Mouse (Mus musculus) embryo, embryonic 9.5 days (tissue): ENCODE results near the gene Gm14226.
A peak's percentile ranks its signal among the peaks of the same experiment; 100 is the strongest.
"Not testable (repeated sequence)": the region's sequence is repeated elsewhere in the genome, so short reads cannot be mapped to it uniquely, and the experiment has no call there.

Experiments used
- DNase-seq: peaks from one replicate; pipeline ENCODE4 v3.0.0-alpha.2; 2017; ENCODE audit errors: extremely low spot score

Gene Gm14226

DNA sequence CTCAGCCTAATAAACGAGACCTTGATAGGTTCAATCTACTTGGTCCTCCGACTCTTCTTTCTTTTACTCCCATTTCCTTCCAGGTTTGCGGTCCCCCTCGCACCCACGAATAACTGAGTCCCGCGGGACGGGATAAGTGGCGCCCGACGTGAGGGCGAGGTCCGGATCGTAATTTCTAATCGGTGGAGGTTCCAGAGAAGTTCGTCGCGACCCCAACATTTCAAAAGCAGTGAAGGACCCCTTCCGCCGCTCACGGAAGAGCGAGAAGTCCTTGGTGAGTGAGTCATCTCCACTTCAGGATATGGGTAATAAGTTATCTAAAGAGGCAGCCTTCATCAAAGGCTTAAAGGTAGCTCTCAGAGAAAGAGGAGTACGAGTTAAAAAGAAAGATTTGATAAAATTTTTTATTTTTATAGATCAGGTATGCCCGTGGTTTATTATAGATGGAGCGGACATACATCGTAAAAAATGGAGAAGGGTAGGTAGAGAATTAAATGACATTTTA is at the start of gene Gm14226:
Gene Gm14226, plus strand, starts transcription at position 16 of the 505 bp plus-strand sequence.
- DNase-seq, result peak; percentile 33

DNA sequence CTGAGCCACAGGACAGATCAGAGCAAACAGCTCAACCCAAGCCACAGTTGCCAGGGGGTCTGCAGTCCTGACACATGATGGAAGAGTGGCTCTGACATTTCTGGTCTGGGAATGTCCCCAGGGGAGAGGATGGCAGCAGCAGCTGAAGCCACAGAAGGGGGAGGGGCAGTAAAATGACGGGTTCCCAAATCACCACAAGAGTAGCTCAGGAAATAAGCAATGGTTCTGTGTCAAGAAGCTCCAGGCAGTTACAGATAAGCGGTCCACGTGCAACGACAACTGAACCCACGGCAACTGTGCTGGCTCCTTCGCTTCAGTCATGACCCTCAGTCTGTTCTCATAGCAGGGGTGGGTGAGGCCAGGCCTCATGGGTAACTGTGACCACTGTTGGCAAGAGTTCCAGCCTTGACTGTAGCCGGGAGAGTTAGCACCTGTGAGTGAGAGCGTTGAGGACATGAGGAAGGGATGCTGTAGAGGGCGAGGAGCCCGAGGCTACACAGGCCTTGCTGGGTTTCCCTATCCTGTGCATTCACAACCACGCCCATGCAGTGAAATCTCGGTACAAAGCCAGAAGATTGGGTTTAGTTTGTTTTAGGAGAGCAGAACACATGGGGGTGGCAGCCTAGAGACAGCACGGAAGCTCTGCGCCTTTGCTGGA is 48.2 kb upstream of the Gm14226 start:
- DNase-seq, result not testable (repeated sequence)

DNA sequence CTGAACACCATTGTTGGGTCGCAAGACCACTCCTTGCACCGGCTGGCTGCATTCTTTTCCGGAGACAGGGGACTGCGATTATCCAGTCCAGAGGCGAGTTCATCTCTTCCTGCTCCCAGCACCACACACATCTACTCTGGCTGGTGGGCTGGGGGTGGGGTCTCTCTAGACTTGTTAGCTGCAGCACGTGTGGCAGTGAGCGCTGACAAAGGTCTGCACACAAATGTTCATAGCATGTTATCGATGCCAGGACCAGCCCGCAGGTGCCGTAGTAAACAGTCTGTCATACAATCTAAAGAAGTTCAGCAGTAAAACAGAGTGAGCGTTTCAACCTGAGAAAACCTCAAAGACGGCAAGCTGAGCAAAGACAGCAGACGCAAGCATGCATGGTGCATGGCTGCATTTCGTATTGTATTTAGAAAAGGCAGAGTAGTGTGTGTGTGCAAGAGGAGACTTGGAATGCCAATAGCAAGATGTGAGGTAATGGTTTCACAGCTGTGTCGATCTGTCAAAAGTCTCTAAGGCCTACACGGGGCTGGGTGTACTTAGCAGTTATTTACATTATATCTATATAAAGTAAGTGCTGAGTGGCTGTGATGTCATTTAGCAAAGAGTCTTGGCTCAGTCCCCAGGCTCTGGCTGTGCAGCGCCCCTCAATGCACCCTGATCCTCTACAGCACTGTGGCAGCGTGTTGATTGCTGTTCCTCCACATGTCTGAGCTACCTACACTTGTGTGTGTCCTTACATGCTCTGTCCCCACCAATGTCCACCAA is 46.0 kb upstream of the Gm14226 start:
- DNase-seq, result no peak

DNA sequence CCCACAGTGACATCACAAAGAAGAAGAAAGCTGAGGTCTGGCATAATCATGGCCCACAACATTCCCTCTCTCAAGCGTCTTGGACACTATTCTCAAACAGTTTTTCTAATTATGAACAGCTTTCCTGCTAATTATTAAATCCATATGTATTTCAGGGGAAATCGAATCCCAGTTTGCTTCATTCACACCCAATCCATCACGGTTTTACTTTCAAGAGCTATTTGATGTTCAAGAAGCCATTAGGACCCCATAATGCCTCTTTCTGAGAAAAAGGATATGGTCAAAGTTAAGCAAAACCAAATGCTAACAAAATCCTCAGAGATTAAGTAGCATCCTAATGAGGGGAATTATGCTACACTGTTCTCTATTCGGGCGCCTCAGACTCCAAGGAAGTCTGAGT is 45.1 kb upstream of the Gm14226 start:
- no peak for DNase-seq

DNA sequence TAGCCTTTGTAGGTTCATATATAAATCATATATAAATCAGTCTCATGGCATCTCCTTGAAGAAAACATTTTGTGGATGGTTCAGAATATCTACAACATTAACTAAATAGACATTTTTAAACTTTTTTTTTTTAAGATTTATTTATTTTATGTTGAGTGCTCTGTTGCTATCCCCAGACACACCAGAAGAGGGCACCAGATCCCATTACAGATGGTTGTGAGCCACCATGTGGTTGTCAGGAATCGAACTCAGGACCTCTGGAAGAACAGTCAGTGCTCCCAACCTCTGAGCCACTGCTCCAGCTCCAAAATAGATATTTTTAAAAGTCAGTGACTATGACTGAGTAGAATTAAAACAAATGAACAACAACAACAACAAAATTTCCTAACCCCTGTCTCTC is 31.5 kb upstream of the Gm14226 start:
- DNase-seq, result no peak

DNA sequence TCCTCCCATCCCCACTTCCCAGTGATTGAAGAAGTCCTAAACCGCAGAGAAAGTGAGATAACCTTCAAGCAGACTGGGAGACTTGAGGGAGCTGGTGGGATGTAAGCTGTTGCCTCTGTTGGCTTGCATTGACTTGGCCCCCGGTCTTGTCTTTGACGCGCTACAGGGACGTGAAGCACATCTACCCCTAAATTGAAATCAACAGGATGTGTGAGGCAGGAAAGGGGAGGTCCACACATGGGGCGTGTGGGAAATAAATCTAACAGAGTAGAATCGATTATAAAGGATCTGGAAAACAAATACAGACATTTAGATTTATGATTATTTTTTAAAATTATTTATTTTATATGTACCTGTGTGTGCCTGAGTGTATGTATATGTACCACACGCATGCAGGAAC is 26.7 kb upstream of the Gm14226 start:
- no peak for DNase-seq

DNA sequence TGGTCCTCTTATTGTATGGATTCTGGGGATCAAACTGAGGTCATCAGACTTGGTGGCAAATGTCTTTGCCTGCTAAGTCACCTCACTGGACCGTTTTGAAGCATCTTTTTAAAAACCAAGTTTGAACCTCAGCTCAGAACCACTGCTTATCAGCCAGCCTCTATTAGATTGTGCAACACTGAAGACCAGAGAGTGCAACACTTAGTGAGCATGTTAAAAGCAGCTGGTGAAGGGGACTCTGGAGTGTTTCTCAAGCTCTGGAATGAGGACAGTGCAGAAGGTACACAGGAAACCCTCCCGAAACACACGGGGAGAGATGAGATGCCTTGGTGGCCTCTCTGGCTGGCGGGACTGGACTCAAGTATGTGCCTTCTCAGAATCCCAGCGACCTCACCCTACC is 26.0 kb upstream of the Gm14226 start:
- no peak for DNase-seq

DNA sequence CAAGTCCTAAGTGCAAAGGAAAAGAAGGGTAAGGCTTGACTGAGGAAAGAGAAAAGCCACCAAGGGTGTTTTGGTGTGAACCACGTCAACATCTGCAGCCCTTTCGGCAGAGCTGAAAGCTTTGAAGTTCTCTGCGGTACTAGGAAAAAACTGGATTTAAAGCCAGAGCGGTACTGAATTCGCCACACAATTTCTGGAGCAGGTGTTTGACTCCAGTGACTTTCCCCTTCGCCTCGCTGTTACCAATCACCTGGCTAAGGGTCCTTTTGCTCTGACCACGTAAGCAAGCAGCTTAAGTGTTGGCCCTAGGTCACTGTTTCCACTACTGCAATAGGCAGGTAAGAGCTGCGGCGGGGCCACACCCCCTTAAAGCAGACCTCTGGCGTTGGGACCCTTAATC is 12.6 kb upstream of the Gm14226 start:
- no peak for DNase-seq

DNA sequence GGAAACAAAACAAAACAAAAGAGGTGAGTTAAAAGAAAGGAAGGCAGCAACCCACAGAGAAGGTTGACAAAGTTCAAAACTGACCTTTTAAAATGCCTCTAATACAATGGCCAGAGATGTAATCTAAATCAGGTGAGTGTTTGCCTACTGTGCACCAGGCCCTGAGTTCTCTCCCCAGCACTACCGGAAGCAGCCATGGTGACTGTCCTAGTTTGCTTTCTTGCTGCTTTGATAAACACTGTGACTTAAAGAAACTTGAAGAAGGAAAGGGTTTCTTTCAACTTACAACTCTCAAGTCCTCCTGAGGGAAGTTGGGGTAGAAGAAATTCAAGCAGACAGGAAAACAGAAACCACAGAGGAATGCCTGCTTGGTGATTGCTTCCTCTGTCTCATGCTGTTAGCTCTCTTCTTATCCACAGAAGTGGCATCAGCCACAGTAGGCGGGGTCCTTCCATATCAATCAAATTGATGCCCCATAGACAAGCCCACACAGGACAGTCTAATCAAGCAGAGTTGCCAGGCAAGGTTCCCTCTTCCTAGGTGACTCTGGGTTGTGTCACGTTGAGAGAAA is 6.9 kb upstream of the Gm14226 start:
- no peak for DNase-seq

DNA sequence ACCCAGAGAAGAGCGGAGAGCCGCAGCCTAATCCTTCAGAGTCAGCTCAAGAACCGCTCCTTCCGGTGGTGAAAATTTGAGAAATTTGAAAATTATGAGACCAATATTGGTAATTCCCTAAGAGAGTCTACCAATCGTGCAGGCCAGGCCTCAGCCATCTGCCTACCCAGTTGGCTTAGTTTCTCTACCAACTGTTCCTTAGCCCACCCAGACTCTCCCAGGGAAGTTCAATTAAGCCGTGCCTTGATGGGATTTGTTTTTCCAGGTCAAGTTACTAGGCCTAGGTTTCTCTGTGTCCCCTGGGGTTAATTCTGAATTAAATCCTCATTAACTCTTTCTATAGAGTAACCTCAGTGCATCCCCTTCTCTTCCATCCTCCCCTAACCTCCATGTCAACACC is 5.1 kb upstream of the Gm14226 start:
- DNase-seq, result no peak

DNA sequence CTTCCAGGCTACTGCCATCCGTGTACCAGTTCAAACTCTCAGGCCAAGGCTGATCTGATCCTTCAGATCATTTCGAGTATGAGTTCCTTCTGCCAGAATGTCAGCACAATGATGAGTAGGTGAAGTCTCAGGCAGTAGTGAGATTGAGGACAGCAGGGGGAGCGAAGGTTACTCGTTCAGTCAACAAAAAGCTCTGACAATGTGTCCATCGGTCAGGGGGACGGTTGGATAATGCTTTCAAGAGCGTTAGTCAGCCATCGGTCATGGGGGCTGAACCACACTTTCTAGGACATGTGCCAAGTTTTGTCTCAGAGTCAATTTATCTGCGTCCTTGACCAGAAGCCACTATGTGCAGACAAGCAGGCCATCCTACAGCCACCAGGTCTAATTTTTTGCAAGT is 1.3 kb upstream of the Gm14226 start:
- not testable (repeated sequence) for DNase-seq

DNA sequence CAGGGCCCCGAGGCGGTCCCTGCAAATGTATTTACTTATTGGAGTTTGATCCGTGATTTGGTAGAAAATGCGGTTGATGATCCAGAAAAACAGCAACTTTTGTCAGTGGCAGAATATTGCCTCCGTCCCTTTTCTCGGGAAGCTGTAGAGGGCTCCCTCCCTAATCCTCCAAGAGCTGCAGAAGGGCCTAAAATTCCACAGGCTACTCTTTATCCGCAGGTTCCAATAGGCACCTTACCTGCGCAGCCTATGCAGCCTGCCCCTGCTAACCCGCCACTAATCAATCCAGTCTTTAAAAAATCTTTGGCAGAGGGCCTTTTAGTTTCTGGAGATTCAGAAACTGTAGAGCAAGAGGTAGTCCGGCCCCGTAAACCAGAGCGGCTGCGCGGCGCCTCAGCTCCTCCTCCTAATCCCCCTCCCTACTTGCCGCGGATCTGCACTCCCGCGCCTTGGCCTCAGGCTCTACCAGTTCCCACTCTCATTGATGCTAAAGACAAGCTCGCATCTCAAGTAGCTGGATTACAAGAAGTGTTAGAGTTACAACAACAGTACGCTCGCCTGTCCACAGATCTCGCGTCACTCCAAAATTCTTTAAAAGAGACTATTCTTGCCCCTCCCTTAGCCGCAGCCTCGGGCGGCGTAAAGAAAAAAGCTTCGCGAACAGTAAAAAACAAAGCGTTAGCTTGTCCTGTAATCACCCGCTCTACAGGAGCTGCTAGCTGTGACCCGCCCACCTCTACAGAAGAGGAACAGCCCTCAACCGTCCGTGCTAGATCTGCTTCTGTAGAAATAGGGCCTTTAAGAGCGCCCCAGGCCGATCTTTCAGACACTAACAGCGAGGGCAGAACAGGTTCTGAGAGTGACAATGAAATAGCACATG is 936 bp downstream of the Gm14226 start:
- DNase-seq, result peak; percentile 86

DNA sequence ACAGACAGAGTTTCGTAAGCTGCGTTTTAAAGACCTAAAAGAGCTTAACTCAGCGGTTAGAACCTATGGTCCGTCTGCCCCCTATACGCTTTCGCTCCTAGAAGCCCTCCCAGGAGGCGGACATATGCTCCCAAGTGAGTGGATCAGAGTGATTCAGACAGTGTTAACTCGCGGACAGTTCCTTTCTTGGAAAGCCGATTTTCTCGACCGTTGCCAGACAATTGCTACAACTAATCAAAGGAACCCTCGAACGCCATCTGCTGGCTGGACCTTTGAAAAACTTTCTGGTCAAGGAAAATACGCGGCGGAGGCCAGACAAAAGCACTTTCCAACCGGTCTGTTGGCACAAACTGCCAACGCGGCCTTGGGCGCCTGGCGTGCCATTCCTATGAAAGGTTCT is 1.6 kb downstream of the Gm14226 start:
- DNase-seq, result peak; percentile 92

DNA sequence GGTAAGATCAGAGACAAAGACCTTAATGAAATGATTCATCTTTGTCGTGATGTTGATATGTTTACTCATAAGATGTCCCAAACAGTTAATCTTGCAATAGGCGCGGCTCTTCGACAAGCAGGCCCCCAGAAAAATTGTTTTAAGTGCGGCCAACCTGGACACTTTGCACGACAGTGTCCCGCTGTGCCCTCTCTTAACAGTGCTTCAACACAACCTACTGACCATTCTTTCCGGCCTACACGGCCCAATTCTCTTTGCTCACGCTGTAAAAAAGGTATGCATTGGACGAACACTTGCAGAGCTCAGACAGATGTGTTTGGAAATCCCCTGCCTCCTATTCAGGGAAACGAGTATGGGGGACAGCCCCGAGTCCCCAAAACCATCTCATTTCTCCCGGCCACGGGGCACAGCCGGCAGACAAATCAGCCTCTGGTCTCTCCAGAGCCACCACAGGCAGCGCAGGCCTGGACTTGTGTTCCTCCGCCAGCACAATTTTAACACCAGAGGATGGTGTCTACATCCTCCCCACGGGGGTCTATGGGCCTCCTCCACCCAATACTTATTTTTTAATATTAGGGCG is 2.3 kb downstream of the Gm14226 start:
- peak; percentile 35 for DNase-seq

DNA sequence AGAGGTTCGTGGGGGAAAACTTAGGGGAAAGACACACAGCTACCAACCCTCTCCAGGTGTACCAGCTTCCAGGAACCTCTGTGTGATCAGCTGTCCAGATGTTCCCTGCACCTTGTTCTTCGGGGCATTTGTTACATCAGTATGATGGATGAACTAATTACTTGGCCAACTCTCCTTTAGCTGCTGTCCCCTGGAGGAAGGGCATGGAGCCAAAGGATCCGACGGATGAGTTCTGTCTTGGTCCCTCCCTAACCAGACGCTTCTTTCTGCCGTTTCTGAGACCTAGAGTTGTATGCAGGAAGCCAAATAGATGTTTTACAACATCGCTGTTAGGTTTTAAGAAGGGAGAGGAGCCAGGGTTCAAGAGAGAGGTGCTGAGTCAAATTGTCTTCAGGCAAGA is 12.8 kb downstream of the Gm14226 start:
- no peak for DNase-seq

DNA sequence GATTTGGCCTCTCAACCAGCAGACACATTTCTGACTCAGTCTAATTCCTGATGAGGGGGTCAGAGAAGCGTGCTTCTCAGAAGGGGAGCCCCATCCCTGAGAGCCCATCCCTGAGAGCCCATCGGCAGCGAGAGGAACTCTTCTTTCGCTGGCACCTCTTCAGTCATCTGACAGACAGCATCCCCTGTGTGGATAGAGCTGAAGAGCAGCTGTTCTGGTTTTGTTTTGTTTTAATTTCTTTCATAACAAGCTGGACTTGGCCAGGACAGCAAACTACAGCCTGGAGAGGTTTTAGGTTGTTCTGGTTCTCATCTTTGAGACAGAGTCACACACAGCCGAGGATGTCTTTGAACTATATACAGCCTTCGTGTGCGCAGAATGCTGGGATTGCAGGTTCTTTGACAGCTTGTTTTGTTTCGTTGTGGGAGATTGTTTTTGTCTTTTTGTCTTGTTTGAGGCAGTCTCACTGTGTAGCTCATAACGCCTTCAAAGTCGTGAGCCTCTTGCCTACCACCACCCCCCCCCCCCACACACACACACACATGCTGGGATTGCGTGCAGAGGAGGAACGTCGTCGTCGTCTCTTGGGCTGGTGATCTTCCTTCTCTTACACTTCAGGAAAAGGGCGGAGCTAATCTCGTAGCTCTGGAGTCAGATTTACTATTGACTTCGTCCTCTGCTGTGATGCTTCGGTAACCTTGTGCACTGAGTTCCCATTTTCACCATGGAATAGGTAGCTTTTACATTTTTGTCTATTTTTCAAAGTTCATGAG is 15.1 kb downstream of the Gm14226 start:
- no peak for DNase-seq

DNA sequence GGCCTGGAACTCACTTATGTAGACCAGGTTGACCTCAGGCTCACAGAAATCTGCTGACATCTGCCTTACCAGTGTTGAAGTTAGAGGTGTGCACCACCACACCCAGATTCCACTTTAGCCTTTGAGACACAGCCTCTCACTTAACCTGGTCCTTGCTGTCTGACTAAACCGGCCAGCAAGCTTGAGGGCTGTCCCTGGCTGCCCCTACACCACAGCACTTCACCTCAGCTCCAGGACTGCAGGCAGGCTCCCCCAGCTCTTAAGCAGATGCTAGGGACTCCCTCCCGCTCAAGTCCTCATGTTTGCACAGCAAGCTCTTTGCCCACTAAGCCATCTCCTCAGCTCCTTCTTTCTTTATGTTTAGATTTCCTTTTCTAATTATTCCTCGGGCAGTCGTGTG is 21.9 kb downstream of the Gm14226 start:
- DNase-seq, result no peak

DNA sequence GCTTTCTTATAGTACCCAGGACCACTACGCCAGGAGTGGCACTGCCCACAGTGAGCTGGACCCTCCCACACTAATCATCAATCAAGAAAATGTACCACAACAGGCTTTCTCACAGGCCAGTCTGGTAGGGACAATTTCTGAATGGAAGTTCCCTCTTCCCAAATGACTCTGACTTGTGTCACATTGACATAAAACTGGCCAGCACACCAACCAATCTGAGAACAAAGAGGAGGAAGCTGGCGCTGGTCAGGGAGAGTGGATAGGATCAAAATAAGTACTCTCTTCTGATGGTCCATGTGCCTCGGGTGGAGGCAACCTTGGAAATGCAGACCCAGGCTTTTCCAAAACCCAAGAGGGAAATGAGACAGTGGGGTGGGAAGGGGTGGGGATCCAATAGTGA is 26.5 kb downstream of the Gm14226 start:
- no peak for DNase-seq

DNA sequence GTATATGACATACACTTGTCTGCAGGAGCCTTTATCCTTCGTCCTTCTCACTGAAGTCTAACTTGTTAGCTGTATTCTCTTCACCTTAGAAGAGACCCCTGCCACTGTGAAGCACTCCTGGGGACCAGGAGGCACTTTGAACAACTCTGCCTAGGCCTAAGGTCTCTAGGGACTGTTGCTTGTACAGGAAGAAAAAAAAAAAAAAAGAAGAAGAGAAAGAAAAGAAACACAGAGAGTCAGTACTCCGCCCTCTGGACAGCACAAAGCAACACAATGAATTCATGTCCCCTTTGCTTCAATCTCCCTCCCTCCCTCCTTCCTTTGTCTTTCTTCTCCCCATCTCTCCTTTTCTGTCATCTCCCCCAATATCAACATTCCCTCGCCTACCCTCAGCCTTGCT is 27.0 kb downstream of the Gm14226 start:
- no peak for DNase-seq

DNA sequence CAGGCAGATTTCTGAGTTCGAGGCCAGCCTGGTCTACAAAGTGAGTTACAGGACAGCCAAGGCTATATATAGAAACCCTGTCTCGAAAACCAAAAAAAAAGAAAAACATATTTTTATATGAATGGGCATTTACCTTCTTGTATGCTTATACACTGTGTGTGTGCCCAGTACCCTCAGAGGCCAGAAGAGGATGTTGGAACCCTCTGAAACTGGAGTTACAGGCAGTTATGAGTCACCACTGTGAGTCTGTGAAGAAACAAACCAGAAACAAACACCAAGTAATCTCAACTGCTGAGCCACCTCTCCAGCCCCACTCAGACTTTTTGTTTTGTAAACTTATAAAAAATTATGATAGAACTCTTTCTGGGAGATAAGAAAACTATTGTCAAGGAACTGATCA is 28.7 kb downstream of the Gm14226 start:
- DNase-seq, result no peak
